Mouse (Mus musculus): ENCODE results near the gene Aff1.

Gene Aff1

DNA sequence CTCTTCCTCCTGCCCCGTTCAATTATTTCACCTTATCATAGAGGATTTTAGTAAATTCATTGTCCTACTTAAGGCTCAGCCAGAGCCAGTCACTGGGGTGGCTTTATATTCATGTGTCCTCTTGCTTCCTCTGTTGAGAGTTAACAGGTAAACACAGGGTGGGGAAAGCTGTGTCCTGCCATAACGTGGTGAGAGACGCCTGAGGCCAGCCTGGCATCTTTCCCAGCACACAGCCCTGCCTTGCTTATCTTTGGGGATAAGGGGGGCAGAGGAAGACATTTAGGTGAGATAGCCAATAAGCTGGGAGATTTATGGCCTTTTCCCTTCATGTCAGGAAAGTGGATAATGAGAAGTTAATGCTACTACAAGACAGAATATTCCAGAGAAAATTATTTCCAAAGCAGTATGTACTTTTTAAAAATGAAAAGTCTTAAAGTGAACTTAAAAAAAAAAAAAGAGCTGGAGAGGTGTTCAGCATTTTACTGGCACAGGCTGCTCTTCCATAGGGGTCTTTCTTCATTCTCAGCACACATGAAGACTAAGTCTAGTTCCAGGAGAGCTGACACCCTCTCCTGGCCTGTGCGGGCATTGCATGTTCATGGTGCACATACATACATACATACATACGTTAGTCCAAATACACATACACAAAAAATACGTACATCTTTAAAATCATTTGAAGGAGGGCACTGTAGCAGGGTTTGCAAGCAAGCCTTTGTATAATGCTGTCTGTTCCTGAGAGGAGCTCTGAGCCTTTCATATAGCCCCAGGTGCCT, 78.5 kb downstream of the Aff1 start:
- DNase-seq (ENCODE audit: inconsistent age in 2 of 2, low spot score in 1 of 2) = peak; percentile 68 to 72

GRCm38 (mm10) chr5:103771380-103771779, 79.2 kb downstream of the Aff1 start:
- DNase-seq (ENCODE audit: inconsistent age in 2 of 2, low spot score in 1 of 2) = peak in 1 of 2 experiments; percentile 11

- peak in 1 of 2 experiments; percentile 5 for DNase-seq (ENCODE audit: inconsistent age in 2 of 2, low spot score in 1 of 2)
Measured at GRCm38 (mm10) chr5:103772252-103772651, 80.1 kb downstream of the Aff1 start.

- DNase-seq (ENCODE audit: inconsistent age in 2 of 2, low spot score in 1 of 2) = peak; percentile 16 to 81
Measured at GRCm38 (mm10) chr5:103773100-103773552, 81.0 kb downstream of the Aff1 start.

DNA sequence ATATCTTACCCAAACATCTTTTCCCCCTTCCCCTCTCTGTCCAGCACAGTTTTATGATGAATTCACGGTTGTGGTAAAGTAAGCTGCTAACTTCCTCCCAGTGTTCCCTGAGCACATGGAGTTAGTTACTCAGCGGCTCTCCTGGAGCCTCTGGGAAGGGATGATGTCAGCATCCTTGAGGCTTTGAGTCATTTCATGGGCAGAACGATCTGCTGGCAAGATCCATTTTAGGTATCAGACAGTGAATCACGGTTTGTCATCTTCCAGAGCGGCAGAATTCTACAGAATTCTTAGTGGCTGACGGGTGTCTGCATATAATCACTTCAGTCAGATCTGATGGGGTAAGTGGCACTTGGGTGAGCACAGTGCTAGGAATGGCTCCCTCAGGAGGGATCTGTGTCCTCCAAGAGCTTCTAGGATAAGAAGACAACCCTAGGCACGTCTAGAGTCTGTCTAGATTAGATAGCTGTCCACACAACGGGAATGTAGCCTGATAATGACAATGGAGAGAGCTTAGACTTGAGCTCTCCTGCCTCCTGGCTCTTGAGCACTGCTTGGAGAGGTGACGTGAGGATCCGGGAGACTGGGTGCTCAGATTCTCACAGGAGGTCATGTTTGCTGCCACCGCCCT, 82.6 kb downstream of the Aff1 start:
- DNase-seq (ENCODE audit: inconsistent age in 2 of 2, low spot score in 1 of 2) = peak; percentile 82 to 92

DNA sequence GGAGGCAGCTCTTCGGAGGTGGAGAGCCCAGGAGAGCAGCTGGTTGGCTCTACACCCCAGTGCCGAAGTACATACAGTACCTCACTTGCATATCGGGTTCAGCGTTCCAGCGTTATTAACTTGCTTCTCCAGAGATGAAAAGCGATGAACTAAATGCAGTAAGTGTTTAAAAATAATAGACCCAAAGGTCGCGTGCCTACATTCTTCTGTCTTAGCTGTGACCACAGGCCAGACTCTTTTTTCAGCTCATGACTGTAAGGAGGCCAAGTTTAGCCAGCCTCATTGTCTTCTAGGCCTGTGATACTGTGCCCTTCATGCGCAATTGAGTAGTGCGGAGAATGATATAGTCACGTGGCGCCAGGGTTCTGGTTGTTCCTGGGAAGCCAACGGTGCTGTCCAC, 83.3 kb downstream of the Aff1 start:
- no peak for DNase-seq (ENCODE audit: inconsistent age in 2 of 2, low spot score in 1 of 2)

DNA sequence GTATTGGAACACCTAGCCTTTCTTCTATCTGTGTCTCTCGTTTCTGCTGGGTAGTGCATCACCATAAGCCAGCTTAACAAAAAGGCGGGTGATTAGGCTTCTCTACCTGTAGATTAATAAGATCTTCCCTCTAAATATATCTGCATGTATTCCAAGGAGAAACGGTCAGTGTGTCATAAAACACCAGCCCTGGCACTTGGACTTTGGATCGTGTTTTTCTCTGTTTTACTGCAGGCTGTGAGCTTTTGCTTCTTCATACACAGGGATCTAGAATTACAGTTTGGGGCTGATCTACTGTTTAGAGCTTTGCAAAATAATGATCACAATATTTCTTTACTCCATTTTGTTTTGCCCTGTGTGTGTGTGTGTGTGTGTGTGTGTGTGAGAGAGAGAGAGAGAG, 84.7 kb downstream of the Aff1 start:
- no peak for DNase-seq (ENCODE audit: inconsistent age in 2 of 2, low spot score in 1 of 2)

DNA sequence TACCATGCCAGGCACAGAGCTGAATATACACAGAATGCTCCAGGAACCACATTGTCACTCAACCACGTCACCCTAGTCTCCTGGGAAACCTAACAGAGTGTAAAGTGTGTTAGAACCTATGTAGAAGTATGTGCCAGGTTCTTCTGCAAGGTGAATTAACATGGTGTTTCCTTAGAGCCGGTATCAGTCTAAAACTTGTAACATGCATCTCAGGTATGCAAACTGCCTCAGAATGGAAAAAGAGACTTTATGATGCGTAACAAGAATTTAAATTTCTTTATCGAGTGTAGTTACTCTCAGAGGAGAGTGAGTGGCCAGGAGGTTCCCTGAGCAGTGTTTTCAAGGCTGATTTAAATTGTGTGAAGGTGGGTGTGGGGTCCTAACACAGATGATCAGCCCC, 85.3 kb downstream of the Aff1 start:
- DNase-seq (ENCODE audit: inconsistent age in 2 of 2, low spot score in 1 of 2) = no peak

DNA sequence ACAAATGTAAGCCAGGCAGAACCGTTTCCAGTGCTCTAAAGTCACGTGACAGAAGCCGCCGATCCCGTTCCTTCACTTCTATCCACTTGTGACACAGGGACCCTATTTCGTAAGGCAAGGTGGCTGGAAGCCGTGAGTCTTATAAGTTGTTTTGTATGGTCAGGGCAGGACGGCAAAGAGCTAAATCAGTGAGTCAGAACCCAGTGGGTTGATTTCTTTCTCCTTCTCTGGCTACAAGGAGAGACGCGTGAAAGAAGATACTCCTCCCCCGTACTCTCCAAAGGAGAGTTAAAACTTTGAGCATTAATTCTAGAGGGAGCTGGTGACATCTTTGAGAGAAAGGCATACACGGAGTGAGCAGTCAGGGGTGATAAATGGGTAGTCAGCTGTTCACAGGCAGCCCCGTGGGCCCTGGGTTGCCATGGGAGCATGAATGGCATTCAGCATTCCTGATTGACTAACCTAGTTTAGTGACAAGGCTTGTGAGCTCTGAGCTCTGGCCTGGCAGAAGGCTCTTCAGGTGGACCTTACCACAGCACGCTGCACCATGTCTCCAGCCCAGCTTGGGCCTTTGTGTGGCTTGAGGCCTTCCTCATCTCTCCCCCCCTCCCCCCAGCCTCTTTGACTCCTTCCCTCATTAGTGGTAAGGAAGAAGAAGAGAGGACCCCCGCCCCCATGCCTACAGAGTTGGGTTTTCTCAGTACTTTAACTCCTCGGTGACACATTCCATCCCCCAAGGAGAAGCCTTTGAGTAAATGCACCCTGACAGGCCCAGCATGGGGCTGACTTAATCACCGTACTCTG, 86.3 kb downstream of the Aff1 start:
- peak; percentile 69 to 85 for DNase-seq (ENCODE audit: inconsistent age in 2 of 2, low spot score in 1 of 2)

DNA sequence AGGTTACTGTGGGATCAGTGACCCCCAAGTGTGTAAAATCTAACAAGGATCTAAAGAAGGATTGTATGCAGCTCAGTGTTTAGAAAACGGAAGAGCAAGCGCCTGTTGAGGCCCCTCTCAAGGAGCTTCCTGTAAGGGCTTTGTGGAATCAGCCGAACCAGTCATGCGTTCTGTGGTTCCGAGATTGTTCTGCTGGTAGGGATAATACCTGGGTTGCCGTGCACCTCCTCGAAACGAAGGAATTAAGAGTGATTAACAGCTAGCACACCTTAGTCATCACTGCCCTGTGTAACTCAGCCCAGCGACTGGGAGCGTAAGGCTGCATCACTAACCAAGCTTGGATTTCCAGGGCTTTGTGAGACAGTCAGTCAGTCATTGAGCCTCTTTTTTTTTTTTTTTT, 87.7 kb downstream of the Aff1 start:
- no peak for DNase-seq (ENCODE audit: inconsistent age in 2 of 2, low spot score in 1 of 2)

- DNase-seq (ENCODE audit: inconsistent age in 2 of 2, low spot score in 1 of 2) = no peak
Measured at GRCm38 (mm10) chr5:103780266-103780665, 88.1 kb downstream of the Aff1 start.

DNA sequence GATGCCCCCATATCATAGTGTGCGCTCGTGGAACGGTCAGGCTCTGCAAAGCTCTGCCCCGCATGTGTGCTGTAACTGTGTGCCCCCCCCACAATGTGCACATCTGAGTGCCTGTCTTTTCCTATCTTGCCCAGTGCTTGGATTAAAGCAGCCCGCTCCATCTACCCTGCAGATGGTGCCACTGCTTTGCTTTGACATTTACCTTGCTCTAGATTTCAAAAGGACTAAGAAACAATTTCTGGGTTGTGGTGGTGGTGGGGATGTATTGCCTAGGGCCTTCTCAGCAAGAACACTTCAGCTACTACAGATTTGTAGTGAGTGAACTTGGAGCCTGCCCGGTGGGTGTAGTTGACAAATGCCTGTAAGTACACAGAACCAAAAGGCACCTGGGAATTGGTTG, 88.7 kb downstream of the Aff1 start:
- peak in 1 of 2 experiments; percentile 73 for DNase-seq (ENCODE audit: inconsistent age in 2 of 2, low spot score in 1 of 2)

DNA sequence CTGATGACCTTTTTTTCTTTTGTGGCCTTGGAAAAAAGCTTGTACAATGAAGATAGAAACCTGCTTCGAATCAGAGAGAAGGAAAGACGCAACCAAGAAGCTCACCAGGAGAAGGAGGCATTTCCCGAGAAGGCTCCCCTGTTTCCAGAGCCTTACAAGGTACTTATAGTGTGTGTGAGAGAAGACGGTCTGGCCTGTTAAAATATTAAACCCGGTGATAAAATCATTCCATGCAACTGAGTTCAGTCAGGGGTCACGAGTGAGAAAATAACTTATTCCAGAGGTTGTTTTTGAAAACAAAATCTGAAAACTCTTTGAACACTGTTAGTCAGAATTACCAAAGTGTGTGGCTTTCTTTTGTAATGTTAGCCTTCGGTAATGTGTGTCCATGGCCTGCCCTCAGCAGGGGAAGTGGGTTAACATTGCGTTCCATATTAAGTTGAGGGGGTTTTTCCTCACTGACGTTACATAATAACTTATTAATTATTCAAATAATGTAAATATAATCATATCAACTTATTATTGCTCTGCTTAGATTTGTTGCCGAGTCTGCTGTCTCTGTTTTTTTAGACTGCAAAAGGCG, 91.0 kb downstream of the Aff1 start:
- DNase-seq (ENCODE audit: inconsistent age in 2 of 2, low spot score in 1 of 2) = peak in 1 of 2 experiments; percentile 67

GRCm38 (mm10) chr5:103786096-103786495, 93.9 kb downstream of the Aff1 start:
- no peak for DNase-seq (ENCODE audit: inconsistent age in 2 of 2, low spot score in 1 of 2)

GRCm38 (mm10) chr5:103788476-103788875, 96.3 kb downstream of the Aff1 start:
- DNase-seq (ENCODE audit: inconsistent age in 2 of 2, low spot score in 1 of 2) = peak in 1 of 2 experiments; percentile 83

- peak; percentile 63 to 74 for DNase-seq (ENCODE audit: inconsistent age in 2 of 2, low spot score in 1 of 2)
Measured at GRCm38 (mm10) chr5:103788976-103789375, 96.8 kb downstream of the Aff1 start.

GRCm38 (mm10) chr5:103789619-103790116, 97.5 kb downstream of the Aff1 start:
- DNase-seq (ENCODE audit: inconsistent age in 2 of 2, low spot score in 1 of 2) = peak; percentile 75 to 91

DNA sequence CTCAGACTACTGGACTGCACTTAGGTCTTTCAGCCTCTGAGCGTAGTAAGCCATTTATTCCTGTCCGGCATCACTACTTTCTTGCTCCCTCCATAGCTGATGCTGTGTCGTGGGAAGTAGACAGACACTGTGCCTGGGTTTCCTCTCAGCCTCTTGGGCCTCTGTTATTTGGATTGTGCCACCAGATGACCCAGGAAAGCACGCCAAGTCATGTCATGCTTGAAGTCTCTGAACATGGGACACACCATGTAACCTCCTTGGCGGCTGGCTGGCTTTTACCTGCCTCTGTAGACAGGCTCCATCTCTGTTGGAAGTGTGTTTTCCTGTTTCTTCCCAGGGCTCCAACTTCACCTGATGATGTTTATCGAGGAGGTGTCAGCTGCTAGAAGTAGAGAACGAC, 99.6 kb downstream of the Aff1 start:
- DNase-seq (ENCODE audit: inconsistent age in 2 of 2, low spot score in 1 of 2) = no peak

DNA sequence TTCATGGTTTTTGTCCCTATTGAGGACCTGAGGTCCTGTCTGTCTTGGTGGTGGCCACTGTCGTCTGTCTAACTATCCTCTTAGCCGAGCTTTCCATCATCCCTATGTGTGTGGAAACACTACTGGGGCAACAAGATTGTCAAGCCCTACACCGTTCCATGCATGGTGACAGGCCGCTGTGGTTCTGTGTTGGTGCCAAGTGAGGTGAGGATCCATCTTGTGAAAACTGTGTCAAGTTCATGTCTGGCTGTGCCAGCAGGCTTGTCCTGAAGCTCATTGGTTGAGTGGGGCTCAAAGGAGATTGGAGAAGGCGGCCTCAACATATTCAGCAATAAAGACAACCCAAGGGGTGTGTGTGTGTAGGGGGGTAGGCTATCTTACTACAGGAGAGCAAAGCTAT, 102.9 kb downstream of the Aff1 start:
- DNase-seq (ENCODE audit: inconsistent age in 2 of 2, low spot score in 1 of 2) = no peak

DNA sequence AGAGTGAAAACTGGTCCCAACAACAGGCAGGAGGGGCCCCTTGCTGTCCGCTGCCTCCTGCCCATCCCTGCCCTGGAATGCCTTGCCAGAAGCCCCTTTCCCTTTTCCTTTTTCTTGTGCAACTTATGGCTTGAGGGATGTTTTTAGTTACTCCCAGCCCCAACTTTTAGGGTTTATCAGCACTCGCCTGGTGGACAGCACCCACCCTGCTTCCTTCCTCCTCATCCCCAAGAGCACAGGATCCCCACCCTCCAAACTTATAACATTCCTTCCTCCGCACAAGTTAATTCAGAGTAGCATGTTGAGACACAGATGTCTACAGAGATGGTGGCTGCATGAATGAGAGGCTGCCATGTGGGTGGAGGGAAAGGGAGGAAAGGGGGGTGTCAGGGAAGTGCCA, 103.9 kb downstream of the Aff1 start:
- DNase-seq (ENCODE audit: inconsistent age in 2 of 2, low spot score in 1 of 2) = no peak

DNA sequence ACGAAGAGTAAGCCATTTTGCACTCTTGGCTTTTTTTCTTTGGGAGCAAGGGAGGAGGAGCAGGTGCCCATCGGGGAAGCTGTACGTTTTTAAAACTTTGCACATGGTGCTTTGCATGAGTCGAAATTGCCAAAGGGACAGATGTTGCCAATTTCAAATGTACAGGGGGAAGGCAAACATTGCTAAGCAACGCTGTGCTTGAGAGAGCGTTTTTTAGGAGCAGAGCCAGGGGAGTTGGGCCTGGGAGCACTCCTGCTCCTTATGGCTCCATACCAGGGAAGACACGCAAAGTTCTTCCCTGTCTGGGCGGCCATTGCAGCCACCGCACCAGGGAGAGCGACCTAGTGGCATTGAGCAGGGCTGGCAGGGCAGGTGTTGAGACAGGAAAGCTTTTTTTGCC, 105.6 kb downstream of the Aff1 start:
- DNase-seq (ENCODE audit: inconsistent age in 2 of 2, low spot score in 1 of 2) = no peak

All from adrenal gland, adult (tissue).